Mouse (Mus musculus) small intestine, adult 2 months (tissue): ENCODE results near the gene Fzd7.

Experiments
- CTCF ChIP-seq: fragments of 200-500 bp; IDR thresholded peaks from 2 replicates; pipeline ENCODE4 v1.5.1; 2012; ENCODE audit warnings: low read depth, mild to moderate bottlenecking, control low read depth, inconsistent platforms, low read length, moderate library complexity, mixed read lengths; ENCODE audit not compliant: insufficient replicate concordance, insufficient read length; ENCODE audit errors: extremely low read depth
- POLR2A ChIP-seq: fragments of 200-500 bp; IDR thresholded peaks from 2 replicates; pipeline ENCODE4 v1.6.1; 2012; ENCODE audit warnings: low read depth, mild to moderate bottlenecking, control low read depth, inconsistent platforms, low read length, moderate library complexity

- no peak for TF ChIP-seq POLR2A
- no peak for TF ChIP-seq CTCF
Measured at GRCm38 (mm10) chr1:59464696-59465639, 17.3 kb upstream of the Fzd7 start.
